Mouse (Mus musculus) cerebellum, postnatal 25 days (tissue): ENCODE measurements around the gene P4htm.
"Not testable (repeated sequence)": the region's sequence is repeated elsewhere in the genome, so short reads cannot be mapped to it uniquely, and the experiment has no call there.

Experiments used
- DNase-seq, 2 experiments: peaks; one replicate each; pipeline ENCODE4 v3.0.0; 2021; ENCODE audit warnings: mixed read lengths in 2 of 2

P4htm gene

DNA sequence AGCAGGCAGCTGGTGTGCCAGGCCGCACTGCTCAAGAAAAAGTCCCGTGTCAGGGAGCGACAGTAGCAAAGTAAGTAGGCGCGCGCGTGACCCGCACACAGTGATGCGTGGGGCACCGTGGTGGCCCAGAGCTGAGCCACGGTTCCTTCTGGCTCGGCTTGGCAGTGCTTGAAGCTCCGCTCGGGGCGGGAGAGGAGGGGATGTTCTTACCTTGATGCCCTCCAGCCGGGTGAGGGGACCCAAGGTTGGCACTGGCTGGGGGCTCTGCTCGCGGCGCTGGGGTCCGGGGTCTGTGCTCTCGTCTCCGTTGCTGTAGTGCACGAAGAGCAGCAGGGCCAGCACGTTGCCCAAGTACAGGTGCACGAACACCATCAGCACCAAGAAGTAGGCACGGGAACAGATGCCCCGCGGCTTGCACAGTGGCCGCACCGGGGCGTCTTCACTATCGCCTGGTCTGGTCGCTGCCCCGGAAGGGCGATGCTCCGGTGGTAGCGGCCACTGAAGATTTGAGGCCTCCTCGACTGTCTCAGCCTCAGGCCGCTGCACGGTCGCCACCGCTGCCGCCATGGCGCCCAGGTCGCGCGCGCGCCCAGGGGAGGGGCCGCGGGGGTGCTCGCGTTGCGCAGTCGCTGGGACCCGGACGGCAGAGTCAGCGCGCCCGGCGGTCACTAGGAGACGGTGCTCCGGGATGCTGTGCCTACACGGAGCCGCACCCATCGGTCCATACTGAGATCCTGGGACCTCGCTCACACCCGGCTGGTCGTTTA is at the start of gene P4htm:
Gene P4htm, minus strand, starts transcription at position 670 of the 767 bp plus-strand sequence.
- DNase-seq, result peak; percentile 89 to 91

GRCm38 (mm10) chr9:108639825-108640224 is 42.4 kb upstream of the P4htm start:
- no peak for DNase-seq

- DNase-seq, result no peak
These were observed 37.9 kb upstream of the P4htm start for GRCm38 (mm10) chr9:108635415-108635814.

DNA sequence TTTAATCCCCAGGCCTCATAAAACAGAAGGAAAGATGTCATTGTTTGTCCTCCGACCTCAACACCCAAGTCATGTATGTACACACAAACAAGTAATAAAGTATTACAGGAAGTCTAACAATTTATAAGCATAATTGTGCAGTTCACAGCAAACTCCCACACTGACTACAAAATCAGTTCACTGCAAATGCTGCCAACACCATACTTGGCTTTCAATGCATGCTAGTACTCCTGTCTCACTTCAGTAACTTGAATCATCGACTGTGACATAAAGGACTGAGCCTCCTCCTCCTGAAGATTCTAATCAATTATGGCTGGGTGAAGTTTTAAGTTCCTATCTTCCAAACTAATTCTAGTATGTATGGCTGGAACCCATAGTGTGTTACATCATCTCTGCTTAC is 36.4 kb upstream of the P4htm start:
- no peak for DNase-seq

DNA sequence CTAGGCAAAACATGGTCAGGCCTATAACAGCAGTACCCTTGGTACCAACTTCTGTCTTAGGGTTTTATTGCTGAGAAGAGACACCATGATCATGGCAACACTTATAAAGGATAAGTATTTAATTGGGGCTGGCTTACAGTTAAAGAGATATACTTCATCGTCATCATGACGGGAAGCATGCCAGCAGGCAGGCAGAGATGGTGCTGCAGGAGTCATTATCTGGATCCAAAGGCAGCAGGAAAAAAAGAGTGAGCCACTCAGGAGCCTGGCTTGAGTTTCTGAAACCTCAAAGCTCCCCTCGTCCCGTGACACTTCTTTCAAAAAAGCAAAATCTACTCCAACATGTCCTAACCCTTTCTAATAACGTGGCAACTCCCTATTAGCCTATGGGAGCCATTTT is 34.9 kb upstream of the P4htm start:
- DNase-seq, result no peak

DNA sequence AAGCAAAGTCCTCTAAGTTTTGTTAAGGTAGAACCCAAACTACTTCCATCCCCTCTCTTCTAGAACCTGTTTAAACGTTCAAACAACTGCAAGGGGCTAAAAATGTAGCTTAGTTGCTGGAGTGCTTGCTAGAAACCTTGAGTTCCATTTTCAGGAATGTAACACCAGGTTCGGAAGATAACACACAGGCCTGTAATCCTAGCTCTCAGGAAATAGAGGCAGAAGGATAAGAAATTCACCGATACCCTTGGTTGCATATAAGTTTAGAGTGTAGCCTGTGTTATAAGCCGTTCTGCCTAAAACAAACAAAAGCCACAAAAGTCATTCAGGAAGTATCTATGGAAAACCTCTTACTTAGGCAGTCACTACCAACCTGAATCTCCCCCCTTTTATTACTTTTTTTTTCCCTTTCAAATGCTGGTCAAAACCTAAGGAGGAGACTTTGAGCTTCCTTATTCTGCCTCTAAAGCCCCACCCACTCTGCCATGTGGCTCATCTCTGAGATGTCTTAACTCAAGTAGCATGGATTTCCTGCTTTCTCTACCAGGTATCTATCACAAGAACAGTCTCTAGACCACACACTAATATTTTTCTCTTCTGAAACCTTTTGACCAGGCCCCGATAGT is 34.3 kb upstream of the P4htm start:
- no peak for DNase-seq

- DNase-seq, result no peak
These were observed 33.2 kb upstream of the P4htm start for GRCm38 (mm10) chr9:108630683-108631082.

GRCm38 (mm10) chr9:108628141-108628540 is 30.7 kb upstream of the P4htm start:
- no peak for DNase-seq

- DNase-seq, result peak; percentile 19 to 35
These were observed 29.0 kb upstream of the P4htm start for GRCm38 (mm10) chr9:108626498-108626897.

DNA sequence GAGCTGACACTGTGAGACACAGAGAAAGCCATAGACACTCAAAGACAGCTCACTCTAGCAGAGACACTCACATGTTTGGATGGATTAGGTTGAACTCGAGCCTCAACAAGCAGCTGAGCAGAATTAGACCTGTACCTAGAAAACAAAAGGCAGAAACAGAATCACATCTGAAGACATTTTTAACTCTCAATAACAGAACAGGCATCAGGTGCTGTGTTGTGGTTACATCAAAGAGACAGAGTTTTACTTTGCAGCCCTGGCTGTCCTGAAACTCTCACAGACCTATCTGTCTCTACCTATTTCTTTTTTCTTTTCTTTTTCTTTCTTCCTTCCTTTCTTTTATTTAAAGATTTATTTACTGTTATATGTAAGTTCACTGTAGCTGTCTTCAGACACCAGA is 19.8 kb upstream of the P4htm start:
- no peak for DNase-seq

DNA sequence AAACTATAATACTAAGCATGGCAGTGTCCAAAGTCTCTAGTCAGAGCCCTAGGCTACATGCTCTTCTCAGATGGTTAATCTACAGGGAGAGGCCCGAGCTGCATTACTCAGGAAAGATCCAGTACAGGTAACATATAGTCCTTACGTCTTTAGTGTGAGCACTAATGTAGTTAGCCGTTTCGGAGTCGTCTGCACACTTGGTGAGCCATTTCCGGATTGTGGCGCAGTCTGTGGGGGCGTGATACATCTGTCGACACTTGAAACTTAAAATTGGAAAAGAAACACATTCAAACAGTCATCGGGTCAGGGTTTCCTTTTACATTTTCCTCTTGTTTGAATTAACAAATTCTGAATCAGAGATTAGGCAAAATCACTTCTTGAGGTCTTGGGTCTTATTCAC is 14.0 kb upstream of the P4htm start:
- no peak for DNase-seq

DNA sequence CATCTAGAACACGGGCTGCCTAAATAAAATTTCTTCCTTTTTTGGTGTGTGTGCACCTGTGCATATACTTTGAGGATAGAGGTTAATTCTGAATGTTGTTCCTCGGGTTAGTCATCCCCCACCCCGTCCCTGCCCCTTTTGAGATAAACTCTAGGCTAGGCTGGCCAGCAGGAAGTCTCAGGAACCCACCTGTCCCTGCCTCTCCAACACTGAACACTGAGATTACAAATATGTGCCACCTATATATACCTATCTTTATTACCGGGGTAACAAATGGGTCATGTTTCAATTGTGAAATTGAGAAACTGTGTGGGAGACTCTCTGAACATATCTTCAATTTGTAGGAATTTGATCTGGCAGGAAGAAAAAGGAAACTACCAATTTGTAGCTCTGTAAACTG is 11.4 kb upstream of the P4htm start:
- DNase-seq, result no peak

- not testable (repeated sequence) for DNase-seq
These were observed 10.5 kb upstream of the P4htm start for GRCm38 (mm10) chr9:108607929-108608328.

DNA sequence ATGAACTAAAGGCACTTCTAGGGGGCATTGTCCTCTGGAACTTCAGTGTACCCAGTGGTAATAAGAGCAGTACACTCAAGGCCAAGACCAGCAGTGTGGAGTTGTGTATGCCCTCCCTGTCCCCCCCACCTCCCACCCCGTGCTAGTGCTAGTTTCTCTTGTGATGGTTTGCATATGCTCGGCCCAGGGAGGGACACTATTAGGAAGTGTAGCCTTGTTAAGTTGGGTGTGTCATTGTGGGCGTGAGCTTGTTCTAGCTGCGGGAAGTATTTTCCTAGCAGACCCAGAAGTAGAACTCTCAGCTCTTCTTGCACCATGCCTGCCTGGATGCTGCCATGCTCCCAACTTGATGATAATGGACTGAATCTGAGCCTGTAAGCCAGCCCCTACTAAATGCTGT is 4.5 kb upstream of the P4htm start:
- DNase-seq, result no peak

DNA sequence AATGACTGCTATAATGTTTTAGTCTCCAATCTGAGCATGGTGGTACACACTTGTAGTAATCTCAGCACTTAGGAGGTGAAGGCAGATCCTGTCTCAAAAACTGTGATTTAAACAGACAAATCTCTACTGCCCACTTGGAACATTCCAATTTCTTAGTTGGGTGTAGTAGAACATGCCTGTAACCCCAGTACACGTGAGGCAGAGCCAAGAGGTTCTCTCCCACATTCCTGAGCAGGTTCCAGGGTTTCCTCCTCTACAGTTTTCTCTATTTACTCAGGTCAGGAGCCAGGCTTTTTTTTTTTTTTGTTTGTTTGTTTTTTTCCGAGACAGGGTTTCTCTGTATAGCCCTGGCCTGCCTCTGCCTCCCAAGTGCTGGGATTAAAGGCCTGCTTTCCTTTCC is 2.5 kb upstream of the P4htm start:
- no peak for DNase-seq

DNA sequence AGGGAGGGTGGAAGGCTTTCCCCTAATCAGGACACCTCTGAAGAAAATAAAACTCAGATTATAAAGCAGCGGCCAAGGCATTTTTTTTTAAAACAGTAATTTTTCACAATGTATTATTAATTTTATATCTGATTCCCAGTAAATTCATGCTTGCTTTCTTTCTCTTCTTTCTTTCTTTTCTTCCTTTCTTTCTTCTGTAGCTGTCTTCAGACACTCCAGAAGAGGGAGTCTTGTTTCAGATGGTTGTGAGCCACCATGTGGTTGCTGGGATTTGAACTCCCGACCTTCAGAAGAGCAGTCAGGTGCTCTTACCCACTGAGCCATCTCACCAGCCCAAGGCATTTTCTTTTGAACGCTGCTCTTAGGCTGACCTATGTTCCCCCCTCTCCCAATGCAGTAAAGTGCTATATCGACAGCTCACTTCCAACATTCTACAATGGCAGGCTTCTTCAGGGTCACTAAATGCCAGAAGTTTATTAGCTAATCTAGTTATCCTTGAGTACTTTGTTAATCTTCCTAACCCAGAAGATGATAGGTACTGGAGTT is 1.6 kb upstream of the P4htm start:
- DNase-seq, result no peak

- no peak for DNase-seq
These were observed 3.1 kb downstream of the P4htm start for GRCm38 (mm10) chr9:108594354-108594753.

- DNase-seq, result peak; percentile 49 to 76
These were observed 6.0 kb downstream of the P4htm start for GRCm38 (mm10) chr9:108591462-108591861.

GRCm38 (mm10) chr9:108589229-108589628 is 8.2 kb downstream of the P4htm start:
- DNase-seq, result peak in 1 of 2 experiments; percentile 14

GRCm38 (mm10) chr9:108587571-108588180 is 9.8 kb downstream of the P4htm start:
- peak; percentile 63 to 73 for DNase-seq

DNA sequence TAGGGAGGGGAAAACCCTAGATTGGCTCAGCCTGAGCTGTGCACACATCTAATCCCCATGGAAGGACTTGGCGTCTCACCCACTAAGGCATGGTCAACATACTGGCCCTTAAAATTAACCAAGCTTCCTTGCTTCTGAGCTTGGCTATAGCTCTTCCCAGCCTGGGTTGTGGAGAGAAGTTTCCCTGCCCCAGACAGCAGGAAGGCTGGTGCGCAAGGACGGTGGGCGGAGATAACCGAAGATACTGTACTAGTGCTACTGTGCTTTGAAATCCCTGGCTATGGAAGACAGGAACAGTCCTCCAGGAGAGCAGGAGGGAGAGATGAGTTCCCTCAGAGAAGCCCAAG is 18.1 kb downstream of the P4htm start:
- no peak for DNase-seq

DNA sequence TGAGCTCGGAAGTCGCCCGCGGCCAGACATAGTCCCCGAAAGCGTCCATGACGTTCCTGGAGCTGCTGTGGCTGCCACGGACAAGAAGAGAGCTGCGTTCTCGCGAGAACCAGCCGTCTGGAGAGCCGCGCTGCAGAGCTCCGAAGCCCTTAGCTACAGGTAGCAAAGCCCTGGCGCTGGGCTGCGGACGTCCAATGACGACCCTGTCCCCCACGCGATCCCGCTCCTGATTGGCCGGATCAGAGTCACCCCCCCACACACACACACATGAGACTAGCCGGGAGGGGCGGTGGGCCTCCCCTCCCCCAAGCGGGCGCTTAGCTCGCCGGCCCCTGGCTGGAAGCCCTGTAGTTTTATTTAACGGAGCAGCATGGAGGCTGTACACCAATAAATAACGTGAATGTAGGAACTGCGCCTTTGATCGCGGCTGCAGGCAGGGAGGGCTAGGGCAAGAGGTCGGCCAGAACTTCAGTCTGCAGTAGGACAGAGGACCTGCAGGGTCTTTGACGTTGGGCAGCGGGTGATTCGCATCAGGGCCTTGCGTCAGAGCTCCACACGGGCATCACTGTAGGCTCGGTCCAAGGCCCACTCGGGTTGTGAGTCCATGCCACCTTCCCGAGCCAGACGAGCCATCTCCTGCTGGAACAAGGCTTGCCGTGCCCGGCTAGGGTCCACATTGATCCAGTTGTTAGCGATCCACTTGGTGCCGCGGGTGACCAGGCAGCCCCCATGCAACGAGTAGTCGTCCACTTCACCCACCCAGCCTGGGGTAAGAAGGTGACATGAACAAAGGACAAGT is 18.7 kb downstream of the P4htm start, which contains the start of gene Wdr6:
Gene Wdr6, minus strand, starts transcription at position 195 of the 799 bp plus-strand sequence.
- DNase-seq, result peak; percentile 90 to 95
